Mouse (Mus musculus): ENCODE measurements around the gene Snapc1. TPM values are rescaled to one million over a fixed set of nuclear protein-coding genes. Genes with fewer than 3 reads are reported as not detected.

The Snapc1 gene
- 6.1 and 17.9 TPM in 2 replicates for polyA plus RNA-seq (2012; rRNA removed)

GRCm38 (mm10) chr12:73964291-73965281, at the start of gene Snapc1:
Gene Snapc1 (plus strand): TSS chr12:73964481.

GRCm38 (mm10) chr12:73937353-73937752, 26.9 kb upstream of the Snapc1 start, which contains the start of gene Gm49321:
Gene Gm49321 (plus strand): TSS chr12:73937653.

GRCm38 (mm10) chr12:73997297-73998127, 33.2 kb downstream of the Snapc1 start, which contains the start of gene Syt16:
Gene Syt16 (plus strand): TSS chr12:73997661.

Other genes with a start within 250 kb of the Snapc1 start
- gene Hif1a, start 63.1 kb upstream of the Snapc1 start, polyA plus RNA-seq (2012; rRNA removed), result 76.1 and 100 TPM in 2 replicates
- gene Gm49321, start 26.8 kb upstream of the Snapc1 start, polyA plus RNA-seq (2012; rRNA removed), result not detected in 2 replicates
- gene Syt16, start 33.2 kb downstream of the Snapc1 start, polyA plus RNA-seq (2012; rRNA removed), result 0.16 and 0.39 TPM in 2 replicates